Mouse (Mus musculus) thymus, postnatal 10 days (tissue): ENCODE data around the gene Insig2.

Experiments
- DNase-seq, 2 experiments: peaks; one replicate each; pipeline ENCODE4 v3.0.0; 2021; ENCODE audit warnings: low spot score in 2 of 2

Insig2 gene

DNA sequence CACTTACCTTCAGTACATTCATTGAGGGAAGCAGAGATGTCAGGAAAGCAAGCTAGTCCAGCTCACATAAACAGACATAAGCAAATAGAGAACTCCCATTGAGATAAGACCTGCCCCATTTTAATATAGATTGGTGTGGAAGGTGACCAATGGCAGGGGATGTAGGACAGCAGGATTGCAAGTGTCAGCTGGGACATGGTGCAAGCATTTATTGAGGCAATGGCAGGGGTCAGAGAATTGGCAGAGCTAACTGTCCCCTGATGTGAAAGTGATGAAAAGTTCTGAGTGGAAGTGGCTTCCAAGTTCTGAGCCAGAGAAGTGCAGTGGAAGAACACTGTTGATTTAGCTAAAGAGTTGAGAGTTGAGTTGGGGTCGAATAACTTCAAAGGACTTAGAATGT, at the start of gene Insig2:
Insig2 (minus strand) TSS at position 105 of the 400 bp plus-strand sequence.
- DNase-seq = no peak

DNA sequence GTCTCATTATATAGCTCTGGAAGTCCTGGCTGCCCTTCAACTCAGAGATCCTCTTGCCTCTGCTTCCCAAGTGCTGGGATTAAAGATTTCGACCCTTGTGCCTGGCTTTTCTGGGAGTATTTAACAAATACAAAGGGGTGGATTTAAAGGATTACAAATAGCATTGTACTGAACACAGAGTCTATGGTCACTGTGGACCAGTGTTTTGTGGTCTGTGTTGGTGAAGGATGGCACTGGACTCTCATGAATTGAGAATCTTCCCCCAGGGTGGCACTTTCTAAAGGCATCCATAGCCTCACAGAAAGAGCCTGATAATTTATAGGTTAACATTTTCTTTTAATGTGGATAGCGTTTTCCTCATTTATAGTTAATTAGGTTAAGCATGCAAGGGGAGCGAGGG, 49.2 kb upstream of the Insig2 start:
- no peak for DNase-seq

DNA sequence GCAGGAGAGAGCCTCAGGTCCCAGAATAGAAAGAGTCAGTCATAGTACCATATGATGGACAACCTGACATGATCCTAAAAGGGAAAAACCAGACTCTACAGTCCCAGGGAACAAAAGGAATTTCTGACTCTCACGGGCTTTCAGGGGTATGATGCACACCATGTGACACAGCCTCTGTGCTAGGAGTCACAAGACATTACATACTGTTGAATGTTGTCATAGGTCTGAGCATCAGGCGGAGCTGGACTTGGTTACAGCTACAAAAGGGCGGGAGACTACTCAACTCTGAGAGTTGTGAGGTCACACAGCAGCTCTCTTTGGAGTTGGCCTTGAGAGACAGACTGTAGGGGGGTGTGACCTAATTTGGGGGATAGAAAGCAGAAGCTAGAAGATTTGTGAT, 47.6 kb upstream of the Insig2 start:
- DNase-seq = no peak

DNA sequence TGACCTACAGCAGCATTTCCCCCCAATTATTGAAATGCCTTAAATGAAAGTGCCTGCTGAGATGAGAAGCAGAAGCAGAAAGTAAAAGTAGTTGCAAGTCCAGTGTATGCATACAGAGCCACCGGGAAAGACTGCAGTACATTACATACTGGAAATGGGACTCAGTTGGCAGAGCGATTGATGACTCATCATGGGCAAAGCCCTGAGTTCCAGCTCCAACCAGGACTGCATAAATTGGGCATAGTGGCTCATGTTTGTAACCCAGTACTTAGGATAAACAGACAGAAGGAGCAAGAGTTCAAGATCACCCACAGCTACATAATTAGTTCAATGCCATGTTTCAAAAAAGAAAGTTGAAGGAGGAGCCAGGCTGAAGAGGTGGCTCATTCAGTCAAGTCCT, 45.5 kb upstream of the Insig2 start:
- DNase-seq = no peak

DNA sequence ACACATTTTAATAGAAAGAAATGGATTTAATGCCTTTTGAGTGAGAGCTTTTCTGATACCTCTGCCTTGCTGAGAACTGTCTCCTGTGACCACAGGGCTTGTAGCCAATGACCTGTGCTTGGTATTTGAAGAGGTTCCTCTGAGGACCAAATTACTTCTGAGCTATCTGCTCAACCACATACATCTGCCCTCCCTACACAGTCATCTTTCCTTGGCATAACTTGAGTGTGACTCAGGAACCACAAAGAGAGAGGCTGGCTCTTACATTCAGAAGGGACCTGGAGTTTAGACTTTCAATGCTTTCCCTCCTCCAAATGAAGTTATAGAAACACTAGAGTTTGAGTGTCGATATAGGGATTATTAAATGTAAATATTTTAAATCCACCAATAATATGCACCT, 45.0 kb upstream of the Insig2 start:
- no peak for DNase-seq

DNA sequence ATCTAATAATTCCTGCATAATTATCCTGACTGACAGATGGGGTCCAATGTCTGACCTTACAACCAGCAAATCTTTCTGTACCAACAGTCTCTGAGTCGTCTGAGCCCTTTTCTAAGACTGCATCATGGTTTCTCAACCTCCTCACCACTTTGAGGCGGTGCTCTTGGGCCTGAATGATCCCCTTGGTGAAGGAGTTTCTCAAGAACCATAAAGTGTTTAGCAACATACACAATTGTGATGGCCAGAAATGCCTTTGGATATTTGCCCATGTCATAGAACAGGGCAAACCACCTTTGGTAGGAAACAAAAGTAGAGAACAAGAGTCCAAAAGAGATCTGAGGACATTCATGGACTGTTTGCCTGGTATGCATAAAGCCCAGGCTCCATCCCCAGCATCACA, 41.2 kb upstream of the Insig2 start:
- no peak for DNase-seq

DNA sequence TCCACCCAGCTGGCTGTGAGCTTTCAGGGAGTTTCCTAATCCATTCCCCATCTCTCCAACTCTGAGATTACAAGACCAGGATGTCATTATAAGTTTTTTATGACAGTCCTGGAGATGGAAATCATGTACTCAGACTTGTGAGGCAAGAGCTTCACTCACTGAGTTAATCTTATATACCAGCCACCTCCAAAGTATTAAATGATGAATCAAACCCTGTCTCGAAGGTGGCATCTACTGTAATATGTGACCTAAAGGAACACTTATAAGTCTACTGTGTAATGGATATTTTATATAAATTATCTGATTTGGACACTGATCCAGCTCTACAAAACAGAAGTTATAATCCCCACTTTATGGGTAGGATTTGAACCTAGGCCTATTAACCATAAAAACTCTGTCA, 40.3 kb upstream of the Insig2 start:
- no peak for DNase-seq

DNA sequence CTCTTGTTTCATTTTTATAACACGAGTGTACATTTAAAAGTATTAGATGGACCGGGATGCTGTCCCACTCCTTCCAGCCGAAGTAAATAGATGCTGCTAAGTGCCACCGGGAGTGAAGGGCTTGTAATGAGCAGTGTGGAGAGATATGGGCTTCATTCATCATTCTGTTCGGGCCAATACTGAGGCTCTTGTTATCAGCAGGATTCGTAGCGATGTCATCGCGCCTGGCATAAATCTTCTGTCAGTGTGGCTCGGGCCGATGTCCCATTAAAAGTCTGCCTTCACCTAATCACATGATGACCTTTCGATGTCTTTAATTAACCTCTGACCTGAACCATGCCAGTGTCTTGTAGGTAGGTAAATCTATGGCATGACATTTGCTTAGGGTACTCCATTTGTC, 39.1 kb upstream of the Insig2 start:
- DNase-seq = no peak

DNA sequence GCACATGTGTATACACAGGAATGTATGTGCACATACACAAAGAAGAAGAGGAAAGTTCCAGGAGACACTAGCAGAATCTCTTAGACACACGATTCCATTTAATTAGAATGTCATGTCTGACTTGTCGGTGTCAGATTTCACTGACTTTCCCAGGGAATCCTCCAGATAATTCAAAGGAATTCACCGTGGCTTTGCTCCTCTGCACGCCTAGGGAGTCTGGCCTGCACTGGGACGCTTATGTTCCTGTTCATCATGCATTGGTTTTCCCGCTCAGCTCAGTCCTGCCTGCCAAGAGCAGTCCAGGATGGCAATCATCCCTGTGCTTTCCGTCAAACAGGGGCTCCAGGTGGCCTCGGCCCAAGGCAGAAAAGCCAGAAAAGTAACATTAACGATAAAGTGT, 34.9 kb upstream of the Insig2 start:
- DNase-seq = no peak

DNA sequence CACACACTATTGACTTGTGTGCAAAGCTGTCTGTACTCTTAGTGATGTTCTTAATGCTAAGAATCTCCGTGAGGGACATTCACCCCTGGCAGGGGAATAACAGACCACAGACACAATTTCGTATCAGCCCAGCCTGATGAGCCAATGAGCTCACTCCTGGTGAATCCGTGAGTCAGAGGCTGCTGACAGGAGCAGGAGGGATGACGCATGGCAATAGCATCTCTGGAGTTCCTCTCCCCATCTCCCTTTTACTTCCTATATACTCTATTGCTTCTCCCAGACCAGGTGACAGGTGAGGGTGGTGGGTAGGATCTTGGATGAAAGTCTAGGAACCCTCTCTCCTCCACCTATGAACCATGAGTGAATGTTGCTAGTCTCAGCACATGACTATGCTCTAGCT, 28.2 kb upstream of the Insig2 start:
- DNase-seq = no peak

DNA sequence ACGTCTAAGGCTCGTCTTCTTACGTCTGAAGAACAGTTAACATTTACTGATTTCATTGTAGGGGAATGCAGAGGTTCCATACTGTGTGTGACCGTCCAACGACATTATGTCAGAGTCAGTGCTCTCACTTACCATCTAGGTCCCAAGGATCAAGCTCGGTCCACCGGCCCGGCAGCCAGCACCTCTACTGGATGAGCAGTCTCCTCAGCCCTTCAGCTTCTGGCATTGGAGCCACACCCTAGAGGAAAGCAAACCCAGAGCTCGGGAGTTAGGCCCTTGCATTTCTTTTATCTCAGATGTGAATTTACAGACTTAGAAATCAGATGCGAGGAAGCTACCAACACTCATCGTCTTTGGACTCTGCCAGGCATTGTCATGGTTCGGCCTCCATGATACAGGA, 27.3 kb upstream of the Insig2 start:
- DNase-seq = no peak

DNA sequence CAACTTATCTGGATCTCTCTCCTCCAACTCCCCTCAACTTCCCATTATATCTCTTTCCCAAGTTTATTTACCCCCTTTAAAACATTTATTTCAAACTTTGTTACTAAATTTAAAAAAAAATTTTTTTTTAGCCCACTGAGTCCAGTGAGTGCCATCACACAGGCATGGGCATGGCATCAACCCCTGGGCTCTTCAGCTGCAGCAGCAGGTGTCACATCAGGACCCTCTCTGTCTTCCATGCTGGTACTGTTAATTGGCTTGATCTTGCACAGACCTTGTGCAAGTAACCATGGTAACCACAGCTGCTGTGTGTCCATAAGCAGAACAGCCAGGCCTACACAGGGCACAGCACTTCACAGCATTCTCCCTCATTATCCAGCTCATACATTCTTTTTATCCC, 21.4 kb upstream of the Insig2 start:
- DNase-seq = no peak

DNA sequence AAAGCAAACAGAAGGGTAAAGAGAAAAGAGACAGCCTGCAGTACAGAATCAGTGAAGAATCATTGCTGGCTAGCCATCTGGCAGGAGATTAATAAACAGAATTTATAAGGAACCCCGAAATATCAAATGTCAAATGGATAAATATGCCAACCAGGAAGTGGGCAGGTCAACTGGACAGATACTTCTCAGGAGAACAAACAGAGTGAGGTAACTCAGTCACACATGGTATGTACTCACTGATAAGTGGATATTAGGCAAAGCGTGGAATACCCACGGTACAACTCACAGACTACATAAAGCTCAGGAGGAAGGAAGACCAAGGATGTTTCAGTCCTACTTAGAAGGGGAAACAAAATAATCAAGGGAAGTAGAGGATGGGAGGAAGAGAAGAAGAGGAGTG, 18.6 kb upstream of the Insig2 start:
- DNase-seq = no peak

DNA sequence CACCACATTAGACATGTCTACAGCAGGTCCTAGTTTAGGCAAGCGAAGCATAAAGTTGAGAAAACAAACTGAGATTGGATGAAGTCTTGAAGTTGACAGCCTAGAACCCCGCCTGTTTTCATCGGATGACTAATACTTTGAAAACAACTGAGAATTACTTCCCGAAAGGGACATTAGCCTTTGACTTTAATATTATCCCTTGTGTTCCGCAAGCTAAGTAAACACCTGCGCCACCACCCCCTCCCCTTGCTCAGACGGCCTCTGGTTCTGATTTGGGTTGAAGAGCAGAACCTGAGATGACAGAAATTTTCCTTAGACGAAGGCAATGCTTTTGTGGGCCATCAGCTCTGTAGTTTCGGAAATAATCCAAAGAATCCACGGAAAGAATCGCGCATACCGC, 18.2 kb upstream of the Insig2 start:
- no peak for DNase-seq

DNA sequence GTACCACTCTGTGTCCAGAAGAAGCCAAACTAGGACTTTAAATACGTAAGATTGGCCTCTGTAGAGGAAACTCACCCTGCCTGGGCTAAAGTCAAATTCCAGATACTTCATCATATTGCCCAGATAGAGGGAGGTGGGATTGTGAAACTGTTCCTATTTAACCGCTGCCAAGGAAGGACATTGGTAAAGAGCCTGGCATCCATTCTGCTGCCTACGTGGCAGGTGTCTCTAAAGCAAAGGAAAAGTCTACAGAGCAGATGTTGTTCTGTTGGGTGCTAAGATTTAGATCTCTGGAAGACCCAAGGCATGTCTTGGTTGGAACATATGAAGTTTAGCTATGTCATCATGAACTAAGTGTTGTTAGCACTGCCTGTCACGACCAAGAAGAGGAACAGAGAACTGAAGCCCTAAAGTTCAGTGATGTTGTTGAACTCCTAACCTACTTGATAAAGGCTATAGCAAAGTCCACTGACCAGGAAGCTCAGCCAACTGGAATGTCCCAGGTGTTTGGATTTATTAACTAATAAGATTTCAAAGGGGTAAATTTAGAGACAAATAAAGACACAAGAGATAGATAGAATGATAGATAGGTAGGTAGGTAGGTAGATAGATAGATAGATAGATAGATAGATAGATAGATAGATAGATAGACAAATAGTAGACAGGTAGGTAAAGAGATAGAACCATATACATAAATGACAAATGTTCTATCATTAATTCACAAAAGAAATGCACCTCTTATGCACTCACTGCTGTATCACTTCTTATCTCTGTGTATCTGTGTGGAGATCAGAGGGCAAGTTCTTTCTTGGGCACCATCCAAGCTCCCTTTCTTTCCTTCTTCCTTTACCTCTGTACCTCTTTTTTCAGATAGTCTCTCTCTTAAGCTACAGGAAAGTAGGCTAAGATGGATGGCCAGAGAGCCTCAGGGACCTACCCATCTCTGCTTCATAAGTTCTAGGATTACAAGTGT, 16.8 kb upstream of the Insig2 start:
- DNase-seq = no peak

DNA sequence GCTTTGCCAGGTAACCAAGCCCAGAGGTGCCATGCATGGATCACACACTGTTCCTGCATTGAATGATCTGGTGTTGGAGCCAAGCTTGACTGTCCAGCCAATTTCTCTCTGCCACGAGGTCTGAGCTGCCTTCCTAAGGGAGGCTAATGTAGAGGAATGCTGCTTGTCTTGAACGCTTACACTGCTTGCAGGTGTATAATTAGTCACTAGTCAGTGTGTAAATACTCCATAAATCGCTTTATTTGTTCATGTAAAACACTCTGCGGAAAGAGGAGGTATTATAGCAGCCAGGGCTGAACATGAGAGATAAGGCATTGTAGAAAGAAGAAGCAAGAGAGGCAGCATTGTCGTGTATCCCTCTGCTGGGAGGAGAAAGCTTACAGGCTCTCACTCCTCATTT, 11.6 kb upstream of the Insig2 start:
- no peak for DNase-seq

DNA sequence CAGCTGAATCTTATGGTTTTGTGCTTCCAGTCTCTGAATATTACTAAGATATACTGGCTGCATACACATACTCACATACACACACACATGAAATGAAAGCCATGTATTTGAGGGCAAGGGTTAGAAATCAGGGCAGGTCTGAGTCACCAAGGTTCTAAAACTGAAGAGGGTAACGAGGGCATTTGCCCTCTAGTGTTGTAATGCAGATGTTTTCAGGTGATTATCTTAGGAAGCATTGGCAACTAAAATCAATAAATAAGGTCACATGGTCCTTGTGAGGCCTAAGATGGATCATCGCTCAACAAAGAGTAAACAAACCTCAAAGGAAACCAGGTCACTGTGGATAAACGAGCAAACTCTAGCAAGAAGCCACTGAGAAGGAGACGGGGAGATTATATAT, 3.4 kb upstream of the Insig2 start:
- no peak for DNase-seq

DNA sequence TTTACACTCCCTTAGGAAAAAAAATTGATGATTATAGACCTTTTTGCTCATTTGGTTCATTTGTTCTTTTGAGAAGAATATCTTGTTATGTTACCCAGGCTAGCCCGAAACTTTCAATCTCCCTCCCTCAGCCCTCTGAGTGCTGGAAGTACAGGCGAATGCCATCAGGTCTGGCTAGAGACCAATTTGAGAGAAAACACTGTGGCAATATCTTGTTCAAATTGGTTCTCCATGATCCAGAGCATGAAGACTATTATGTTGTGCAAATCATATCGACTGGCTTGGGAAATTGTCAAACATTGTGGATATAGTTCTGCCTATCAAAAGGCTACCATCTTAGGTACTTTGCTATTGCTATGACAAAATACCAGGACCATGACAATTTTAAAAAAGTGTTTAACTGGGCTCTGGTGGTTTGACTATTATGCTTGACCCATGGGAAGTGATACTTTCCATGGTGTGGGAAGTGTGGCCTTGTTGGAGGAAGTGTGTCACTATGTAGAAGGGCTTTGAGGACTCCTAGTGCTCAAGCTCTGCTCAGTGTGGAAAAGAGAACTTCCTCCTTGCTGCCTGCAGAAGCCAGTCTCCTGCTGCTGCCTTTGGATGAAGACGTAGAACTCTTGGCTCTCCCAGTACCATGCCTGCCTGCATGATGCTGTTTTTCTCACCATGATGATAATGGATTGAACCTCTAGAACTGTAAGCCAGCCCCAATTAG, 1.8 kb upstream of the Insig2 start:
- DNase-seq = no peak

DNA sequence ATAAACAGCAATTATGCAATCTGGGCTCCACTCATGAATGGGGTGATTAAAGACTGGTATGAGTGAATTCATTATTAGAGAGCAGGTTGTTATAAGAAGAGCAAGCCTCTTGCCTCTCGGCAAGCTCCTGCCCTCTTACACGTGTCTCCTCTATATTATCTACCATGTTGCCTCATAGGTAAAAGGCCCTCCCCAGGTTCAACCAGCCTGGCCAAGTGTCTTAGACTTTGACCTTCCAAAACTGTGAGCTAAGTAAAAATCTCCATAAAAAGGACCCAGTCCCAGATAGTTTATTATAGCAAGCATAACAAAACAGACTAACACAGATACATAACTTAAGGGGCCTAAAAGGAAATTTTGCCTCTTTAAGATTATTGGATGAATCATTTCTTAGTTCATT, 1.8 kb downstream of the Insig2 start:
- DNase-seq = no peak

DNA sequence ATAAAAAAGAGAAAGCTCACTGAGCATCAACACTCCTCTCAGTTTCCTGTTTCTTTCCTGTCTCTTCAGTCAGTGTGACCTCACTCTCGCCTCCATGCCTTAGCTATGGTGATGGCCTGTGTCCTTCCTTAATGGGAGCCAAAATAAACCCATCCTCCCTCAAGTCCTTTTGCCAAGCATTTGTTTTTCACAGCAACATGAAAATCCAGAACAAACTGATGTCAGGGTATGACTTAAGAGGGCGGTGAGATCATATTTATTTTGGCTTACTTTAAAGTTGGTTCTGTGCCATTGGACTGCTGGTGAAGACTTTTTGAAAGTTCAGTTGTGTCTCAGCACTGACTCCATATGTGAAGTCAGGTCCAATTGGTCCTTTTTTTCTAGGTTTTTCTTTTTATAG, 3.0 kb downstream of the Insig2 start:
- no peak for DNase-seq

DNA sequence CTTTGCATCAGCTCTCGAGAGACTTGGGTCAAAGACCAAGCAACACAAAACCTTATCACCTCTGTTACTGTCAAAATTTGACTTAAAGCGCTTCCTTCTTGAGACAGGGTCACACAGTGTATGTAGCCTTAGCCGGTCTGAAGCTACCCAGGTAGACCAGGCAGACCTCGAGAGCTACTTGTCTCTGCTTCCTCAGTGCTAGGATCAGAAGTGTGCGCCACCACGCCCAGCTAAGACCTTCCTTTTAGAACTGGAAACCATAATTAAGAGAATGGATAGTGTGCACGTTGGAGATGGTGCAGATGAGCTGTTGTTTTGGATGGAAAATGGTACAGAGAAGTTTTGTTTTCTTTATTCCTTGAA, 4.2 kb downstream of the Insig2 start:
- DNase-seq = peak in 1 of 2 experiments; percentile 38

DNA sequence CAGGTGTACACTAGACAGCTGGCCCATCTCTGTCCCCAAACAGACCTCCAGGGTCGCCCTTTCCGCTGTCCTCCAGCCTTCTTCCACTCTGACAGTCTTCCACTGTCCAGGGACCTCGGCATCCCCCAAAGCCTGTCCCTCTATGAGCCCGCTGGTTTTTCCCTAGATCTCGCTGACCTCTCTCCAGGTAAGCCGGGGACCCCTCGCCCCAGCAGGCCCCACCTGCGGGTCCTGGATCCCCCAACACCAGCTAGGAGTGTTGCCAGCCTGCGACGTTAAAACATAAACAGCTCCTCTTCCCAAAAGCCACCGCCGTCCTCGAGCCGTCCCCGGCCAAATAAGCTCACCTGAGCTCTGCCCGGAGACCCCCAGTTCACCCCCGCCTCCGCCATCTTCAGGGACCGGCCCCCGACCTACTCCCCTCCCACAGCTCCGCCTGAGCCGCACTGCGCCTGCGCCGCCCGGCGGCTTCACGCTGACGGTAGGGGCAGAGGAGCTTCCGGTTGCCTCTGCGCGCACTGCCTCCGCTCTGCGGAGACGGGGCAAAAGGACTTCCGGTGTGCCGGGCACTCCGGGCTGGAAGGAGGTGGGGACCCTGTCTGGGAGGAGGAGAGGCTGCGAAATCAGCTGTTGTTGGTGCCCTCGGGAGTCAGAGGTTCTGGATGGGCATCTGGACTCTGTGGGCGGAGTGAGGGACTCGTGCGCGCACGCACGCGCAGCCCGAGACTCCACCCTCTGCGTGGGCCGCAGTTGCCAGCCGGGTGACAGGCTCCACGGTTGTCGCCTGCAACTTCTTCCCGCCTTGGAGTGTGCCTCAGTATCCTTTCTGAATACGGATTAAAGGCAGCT, 4.8 kb downstream of the Insig2 start:
- peak; percentile 93 to 95 for DNase-seq
